Mouse (Mus musculus) midbrain, embryonic 16.5 days (tissue): ENCODE measurements at regions not wholly inside any gene's neighbourhood (a gene's known extent, or its start where the extent isn't known, plus 50 kb on each side); places are given as distances from the start of the nearest gene placed in this dataset.

ENCODE experiments used
- ATAC-seq: fragments of 200-750 bp; cut with Nextera tagmentation; 2 replicates; pipeline ENCODE4 v1.8.0; 2017; ENCODE audit warnings: moderate TSS enrichment
- H3K27ac ChIP-seq: fragments of 300-500 bp; sonication (generic); 2 replicates; pipeline ENCODE4 v1.5.1; 2014; ENCODE audit warnings: mild to moderate bottlenecking, low read length, mixed read lengths
- H3K27me3 ChIP-seq: fragments of 300-500 bp; sonication (generic); 2 replicates; pipeline ENCODE4 v1.6.1; 2014; ENCODE audit warnings: low read depth, low read length, mixed read lengths; ENCODE audit not compliant: control insufficient read depth, insufficient read depth
- H3K36me3 ChIP-seq: fragments of 300-500 bp; sonication (generic); 2 replicates; pipeline ENCODE4 v1.6.1; 2014; ENCODE audit warnings: mild to moderate bottlenecking, low read length, moderate library complexity, mixed read lengths; ENCODE audit not compliant: control insufficient read depth, insufficient read depth
- H3K4me1 ChIP-seq: fragments of 300-500 bp; sonication (generic); 2 replicates; pipeline ENCODE4 v1.6.1; 2014; ENCODE audit warnings: mild to moderate bottlenecking, low read length, mixed read lengths; ENCODE audit not compliant: control insufficient read depth, insufficient read depth
- H3K4me2 ChIP-seq: fragments of 300-500 bp; sonication (generic); 2 replicates; pipeline ENCODE4 v1.6.1; 2014; ENCODE audit warnings: mild to moderate bottlenecking, low read length, mixed read lengths
- H3K4me3 ChIP-seq: fragments of 300-500 bp; sonication (generic); 2 replicates; pipeline ENCODE4 v1.5.1; 2014; ENCODE audit warnings: low read depth, mild to moderate bottlenecking, low read length, moderate library complexity, mixed read lengths
- H3K9ac ChIP-seq: fragments of 300-500 bp; sonication (generic); 2 replicates; pipeline ENCODE4 v1.6.1; 2014; ENCODE audit warnings: low read depth, low read length, mixed read lengths
- H3K9me3 ChIP-seq: fragments of 300-500 bp; sonication (generic); replicated peaks from 2 replicates; pipeline ENCODE4 v1.6.1; 2014; ENCODE audit warnings: mild to moderate bottlenecking, low read length, mixed read lengths; ENCODE audit not compliant: control insufficient read depth, poor library complexity, severe bottlenecking
- WGBS: fragments of 180-500 bp; shearing (Covaris S2); extraction: QIAGEN DNeasy Blood & Tissue Kit; methylation state at CpG from one replicate; pipeline ENCODE4 v1.1.7; 2014; 5-methylcytosine and 5-hydroxymethylcytosine counted together

GRCm38 (mm10) chr5:75267766-75268165 lies 115.7 kb downstream of the Pdgfra start:
- Histone ChIP-seq H3K4me2 (no peak overlapping the region), H3K4me3 (no peak overlapping the region), H3K27ac (no peak overlapping the region), H3K4me1 (peaks cover 2% of the 10 kb centered on the region; the same call in 1 of the 2 replicates), H3K27me3 (no peaks in the 10 kb centered on the region), H3K9ac (no peak overlapping the region), H3K9me3 (no peaks in the 10 kb centered on the region; the same call in 1 of the 2 replicates), H3K36me3 (no peaks in the 10 kb centered on the region)
- ATAC-seq: no peak
- 82% methylated on average over 3 of the region's 3 CpGs for WGBS

DNA sequence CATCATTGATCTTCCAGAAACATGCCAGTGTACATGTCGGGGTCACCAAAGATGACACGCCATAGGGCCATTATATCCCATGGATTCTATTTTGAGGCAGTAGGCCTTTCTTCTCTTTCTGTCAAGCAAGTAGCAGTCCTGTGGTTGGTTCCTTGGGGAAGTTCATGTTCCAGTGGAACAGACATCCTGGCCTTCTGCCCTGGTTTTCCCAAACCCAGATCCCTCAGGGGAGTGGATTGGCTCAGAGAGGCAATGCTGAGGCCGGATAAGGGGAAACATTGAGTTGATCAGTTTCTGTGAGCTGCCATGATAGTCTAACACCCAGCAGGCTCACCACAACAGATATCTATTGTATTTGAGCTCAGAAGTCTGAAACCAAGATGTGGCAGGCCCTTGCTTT lies 125.9 kb downstream of the Pdgfra start:
- Histone ChIP-seq H3K27me3 (no peaks in the 10 kb centered on the region), H3K27ac (no peak overlapping the region), H3K36me3 (no peaks in the 10 kb centered on the region), H3K4me2 (no peak overlapping the region), H3K4me1 (no peaks in the 10 kb centered on the region), H3K9me3 (no peaks in the 10 kb centered on the region), H3K4me3 (no peak overlapping the region), H3K9ac (no peak overlapping the region)
- WGBS: 99% methylated on average over 3 of the region's 3 CpGs
- ATAC-seq: no peak

DNA sequence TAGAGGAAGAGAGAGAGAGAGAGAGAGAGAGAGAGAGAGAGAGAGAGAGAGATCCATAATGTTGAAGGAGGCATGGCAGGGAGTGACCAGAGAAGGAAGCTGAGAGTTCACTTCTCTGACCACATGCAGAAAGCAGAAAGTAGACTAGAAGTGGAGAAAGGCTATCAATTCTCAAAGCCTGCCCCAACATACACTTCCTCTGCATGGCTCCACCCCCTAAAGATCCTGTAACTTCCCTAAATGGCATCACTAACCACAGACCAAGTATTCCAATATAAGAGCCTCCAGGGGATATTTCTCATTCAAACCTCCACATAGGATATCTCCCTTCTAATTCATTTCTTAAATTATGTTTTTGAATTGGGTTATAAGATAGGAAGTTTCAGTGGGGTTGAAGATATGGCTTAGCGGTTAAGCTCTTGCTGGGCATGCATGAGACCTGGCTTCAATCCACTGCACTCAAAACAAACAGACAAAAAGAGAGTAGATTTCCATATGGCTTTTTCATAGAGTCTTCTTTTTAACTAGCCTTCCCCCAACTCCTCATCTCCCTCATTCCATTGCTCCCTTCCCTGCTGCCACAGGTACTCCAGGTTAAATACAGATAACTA lies 127.6 kb downstream of the Pdgfra start:
- no peak for ATAC-seq
- WGBS: 97% methylated on average over 1 of the region's 1 CpGs
- Histone ChIP-seq H3K4me2 (no peak overlapping the region), H3K9me3 (no peaks in the 10 kb centered on the region), H3K27ac (no peak overlapping the region), H3K27me3 (no peaks in the 10 kb centered on the region), H3K4me1 (no peaks in the 10 kb centered on the region), H3K36me3 (no peaks in the 10 kb centered on the region), H3K4me3 (no peak overlapping the region), H3K9ac (no peak overlapping the region)

DNA sequence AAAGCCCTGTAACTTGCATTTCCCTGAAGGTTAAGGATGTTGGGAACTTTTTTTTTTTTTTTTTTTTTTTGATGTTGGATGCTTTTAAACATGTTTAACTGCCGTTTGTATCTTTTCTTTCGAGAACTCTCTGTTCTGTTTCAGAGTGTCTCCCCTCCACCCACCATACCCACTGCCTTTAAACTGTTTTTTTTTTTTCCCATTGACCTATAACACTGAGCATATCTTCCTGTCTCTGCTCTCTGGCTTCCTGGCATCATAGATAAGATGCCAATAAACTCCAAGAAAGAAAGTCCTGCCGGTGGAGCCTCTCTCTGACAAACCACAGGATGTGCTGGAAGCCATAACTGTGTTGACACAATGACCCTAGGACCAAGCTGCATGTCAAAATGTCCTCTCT lies 128.6 kb downstream of the Pdgfra start:
- no peaks in the 10 kb centered on the region for H3K27me3 ChIP-seq
- no peak overlapping the region for H3K27ac ChIP-seq
- no peaks in the 10 kb centered on the region for H3K36me3 ChIP-seq
- no peaks in the 10 kb centered on the region for H3K9me3 ChIP-seq
- no peak overlapping the region for H3K9ac ChIP-seq
- no peak overlapping the region for H3K4me3 ChIP-seq
- no peaks in the 10 kb centered on the region for H3K4me1 ChIP-seq
- no peak for ATAC-seq
- H3K4me2 ChIP-seq: no peak overlapping the region
- 85% methylated on average over 3 of the region's 3 CpGs for WGBS

- H3K4me3 ChIP-seq: no peak overlapping the region
- no peaks in the 10 kb centered on the region for H3K36me3 ChIP-seq
- no peaks in the 10 kb centered on the region for H3K4me1 ChIP-seq
- H3K27me3 ChIP-seq: no peaks in the 10 kb centered on the region
- H3K9ac ChIP-seq: no peak overlapping the region
- H3K4me2 ChIP-seq: no peak overlapping the region
- H3K9me3 ChIP-seq: no peaks in the 10 kb centered on the region
- ATAC-seq: no peak
- 89% methylated on average over 7 of the region's 7 CpGs for WGBS
- H3K27ac ChIP-seq: no peak overlapping the region
Observed at GRCm38 (mm10) chr5:75281510-75281909, 129.4 kb downstream of the Pdgfra start.

DNA sequence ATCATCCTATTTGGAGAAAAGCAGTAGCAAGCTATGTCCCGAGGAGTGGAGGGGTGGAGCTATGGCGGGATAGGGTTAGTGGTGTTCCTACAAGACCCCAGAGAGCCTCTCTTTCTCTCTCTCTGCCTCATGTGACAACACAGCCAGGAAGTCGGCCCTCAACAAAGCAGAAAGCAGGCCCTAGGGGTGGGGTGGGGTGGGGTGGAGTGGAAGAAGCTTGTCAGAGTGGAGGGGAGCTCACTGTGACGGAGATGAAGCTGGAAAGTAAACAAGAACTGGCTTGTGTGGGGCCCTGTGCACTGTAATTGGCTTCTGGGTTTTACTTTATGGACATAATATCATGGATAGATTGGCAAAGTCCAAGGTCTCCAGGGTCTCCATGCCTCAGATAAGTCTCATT lies 130.5 kb downstream of the Pdgfra start:
- H3K27ac ChIP-seq: no peak overlapping the region
- H3K9me3 ChIP-seq: no peaks in the 10 kb centered on the region
- H3K4me2 ChIP-seq: no peak overlapping the region
- WGBS: 54% methylated on average over 4 of the region's 4 CpGs
- H3K4me3 ChIP-seq: no peak overlapping the region
- no peak overlapping the region for H3K9ac ChIP-seq
- ATAC-seq: no peak
- H3K36me3 ChIP-seq: no peaks in the 10 kb centered on the region
- no peaks in the 10 kb centered on the region for H3K27me3 ChIP-seq
- H3K4me1 ChIP-seq: no peaks in the 10 kb centered on the region

- no peak overlapping the region for H3K27ac ChIP-seq
- ATAC-seq: no peak
- H3K27me3 ChIP-seq: no peaks in the 10 kb centered on the region
- 74% methylated on average over 5 of the region's 5 CpGs for WGBS
- H3K9me3 ChIP-seq: no peaks in the 10 kb centered on the region
- no peak overlapping the region for H3K4me3 ChIP-seq
- H3K9ac ChIP-seq: no peak overlapping the region
- no peaks in the 10 kb centered on the region for H3K4me1 ChIP-seq
- no peaks in the 10 kb centered on the region for H3K36me3 ChIP-seq
- H3K4me2 ChIP-seq: no peak overlapping the region
Observed at GRCm38 (mm10) chr5:75283841-75284240, 131.7 kb downstream of the Pdgfra start.

DNA sequence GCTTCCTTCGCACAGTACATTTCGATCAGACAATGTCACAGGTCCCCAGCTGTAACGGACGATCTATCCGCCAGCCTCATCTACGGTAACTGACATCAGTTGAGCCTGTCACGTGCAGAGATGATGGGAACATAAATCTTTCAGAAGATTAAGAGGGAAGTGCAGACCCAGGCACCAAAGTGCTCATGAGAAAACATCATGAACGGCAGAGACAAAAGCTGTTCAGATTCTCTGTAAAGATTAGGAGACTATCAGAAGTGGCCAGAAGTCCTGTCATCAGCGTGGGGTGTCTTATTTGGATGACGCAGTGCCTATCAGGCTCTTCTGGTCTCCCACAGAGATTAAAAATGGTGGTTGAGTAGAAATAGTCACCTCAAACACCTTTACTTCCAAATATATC lies 133.9 kb downstream of the Pdgfra start:
- H3K36me3 ChIP-seq: no peaks in the 10 kb centered on the region
- H3K4me2 ChIP-seq: no peak overlapping the region
- no peaks in the 10 kb centered on the region for H3K4me1 ChIP-seq
- no peak for ATAC-seq
- 54% methylated on average over 10 of the region's 10 CpGs for WGBS
- H3K27ac ChIP-seq: no peak overlapping the region
- no peak overlapping the region for H3K4me3 ChIP-seq
- no peak overlapping the region for H3K9ac ChIP-seq
- H3K9me3 ChIP-seq: no peaks in the 10 kb centered on the region
- no peaks in the 10 kb centered on the region for H3K27me3 ChIP-seq

GRCm38 (mm10) chr5:75295676-75296075 lies 143.6 kb downstream of the Pdgfra start:
- ATAC-seq: 0 out of 2 replicates have a peak, but pooled peaks have one; percentile 39
- peak overlapping the region; percentile 71 for H3K27ac ChIP-seq
- H3K4me3 ChIP-seq: no peak overlapping the region
- no peak overlapping the region for H3K4me2 ChIP-seq
- H3K4me1 ChIP-seq: peaks cover 15% of the 10 kb centered on the region
- H3K9ac ChIP-seq: no peak overlapping the region
- H3K27me3 ChIP-seq: no peaks in the 10 kb centered on the region
- no peaks in the 10 kb centered on the region for H3K9me3 ChIP-seq
- 41% methylated on average over 2 of the region's 2 CpGs for WGBS
- H3K36me3 ChIP-seq: no peaks in the 10 kb centered on the region
